Mouse (Mus musculus) ovary, postnatal 14 days (tissue): ENCODE data around the gene Dnaja4.
"Not testable (repeated sequence)": the region's sequence is repeated elsewhere in the genome, so short reads cannot be mapped to it uniquely, and the experiment has no call there.

ENCODE experiments used
- DNase-seq: peaks from one replicate; pipeline ENCODE4 v3.0.0; 2022; ENCODE audit warnings: low spot score

Gene Dnaja4

DNA sequence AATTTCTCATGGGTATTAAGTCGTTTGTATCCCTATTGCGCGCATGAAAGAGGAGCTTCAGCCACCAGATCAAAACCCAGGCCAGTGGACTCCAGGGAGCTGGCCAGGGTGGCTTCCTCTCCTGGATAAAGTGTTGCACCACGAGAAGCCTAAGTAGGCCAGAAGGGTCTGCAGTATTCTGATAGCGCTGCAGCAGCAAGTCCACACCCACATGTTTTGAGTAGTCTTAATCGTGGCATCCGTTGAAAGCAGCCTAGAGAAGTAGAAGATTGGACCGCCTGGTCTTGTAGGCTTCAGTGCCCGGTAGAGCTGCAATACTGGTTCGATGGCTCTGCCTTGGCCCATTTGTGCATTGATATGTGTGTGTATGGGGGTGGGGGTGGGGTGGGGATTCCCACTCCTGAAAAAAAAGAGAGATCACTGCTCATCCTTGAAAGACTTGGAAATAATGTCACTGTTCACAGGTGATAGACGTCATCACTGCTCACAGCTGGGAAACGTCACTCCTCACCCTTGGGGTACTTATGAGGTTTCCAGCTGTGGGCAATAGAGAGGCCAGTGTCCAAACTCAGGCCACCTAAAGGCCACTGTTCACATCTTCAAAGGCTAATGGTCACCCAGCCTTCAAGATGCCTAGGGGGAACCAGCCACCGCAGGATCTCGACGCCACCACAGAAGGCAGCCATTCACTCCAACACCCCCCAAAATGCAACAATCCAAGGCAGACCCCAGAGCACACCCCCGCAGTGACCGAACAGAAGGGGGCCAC is at the start of gene Dnaja4:
Gene Dnaja4, plus strand, starts transcription at position 556 of the 769 bp plus-strand sequence.
- DNase-seq = no peak

- DNase-seq = no peak
Measured at GRCm38 (mm10) chr9:54649360-54649759, 49.3 kb upstream of the Dnaja4 start.

DNA sequence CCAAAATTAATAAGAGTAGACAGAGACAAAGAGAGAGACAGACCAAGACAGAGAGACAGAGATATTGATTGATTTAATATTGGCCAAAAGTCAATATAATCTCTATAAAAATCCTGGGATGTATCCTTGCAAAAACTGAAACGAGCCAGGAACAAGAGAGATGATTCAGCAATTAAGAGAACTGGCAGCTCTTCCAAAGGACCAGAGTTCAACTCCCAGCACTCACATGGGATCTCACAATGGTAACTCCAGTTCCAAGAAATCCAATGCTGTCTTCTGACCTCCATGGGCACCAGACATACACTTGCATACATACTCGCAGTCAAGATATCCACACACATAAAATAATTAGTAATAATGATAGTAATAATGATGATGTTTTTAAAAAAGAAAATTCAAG is 45.9 kb upstream of the Dnaja4 start:
- DNase-seq = no peak

DNA sequence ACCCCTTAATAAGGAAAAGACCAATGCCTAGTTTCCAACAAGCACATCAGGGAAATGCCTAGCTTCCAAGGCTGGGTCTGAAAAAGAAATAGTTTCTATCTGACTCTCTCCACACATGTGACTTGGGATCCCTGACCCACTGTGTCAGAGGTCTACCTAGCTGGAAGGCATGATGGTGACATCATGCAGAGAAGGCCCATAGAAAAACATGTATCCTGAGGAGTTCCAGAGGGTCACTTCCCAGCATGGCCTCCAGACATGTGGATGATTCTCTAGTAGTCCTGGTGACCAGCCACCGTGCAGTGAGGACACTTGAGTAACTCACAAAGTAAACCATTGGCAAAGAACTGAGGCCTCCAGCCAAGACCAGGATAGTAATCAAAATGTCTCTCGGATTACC is 42.8 kb upstream of the Dnaja4 start:
- DNase-seq = no peak

- no peak for DNase-seq
Measured at GRCm38 (mm10) chr9:54656402-54656801, 42.3 kb upstream of the Dnaja4 start.

DNA sequence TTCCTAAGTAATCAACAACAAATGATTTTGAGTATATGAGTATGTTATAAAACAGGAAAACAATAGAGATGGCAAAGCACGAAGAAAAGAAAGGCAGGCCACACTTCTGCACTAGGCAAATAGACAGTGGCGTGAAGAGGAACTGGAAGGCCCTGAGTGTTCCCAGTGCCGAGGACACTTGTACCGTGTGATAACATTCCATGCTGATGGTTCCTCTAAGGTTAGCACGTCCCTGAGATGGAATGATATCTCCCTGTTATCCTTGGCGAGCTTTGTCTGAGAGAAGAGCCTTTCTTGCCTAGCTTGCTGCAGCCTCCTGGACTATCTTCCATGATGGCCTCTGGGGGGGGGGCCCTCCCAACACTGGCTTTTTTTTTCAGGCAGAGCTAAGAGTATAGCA is 39.9 kb upstream of the Dnaja4 start:
- DNase-seq = no peak

- no peak for DNase-seq
Measured at GRCm38 (mm10) chr9:54661605-54662377, 36.9 kb upstream of the Dnaja4 start, which contains the start of gene Acsbg1. Gene Acsbg1, minus strand, starts transcription at chr9:54661870.

GRCm38 (mm10) chr9:54664358-54664757 is 34.3 kb upstream of the Dnaja4 start:
- DNase-seq = no peak

- no peak for DNase-seq
Measured at GRCm38 (mm10) chr9:54666116-54666515, 32.6 kb upstream of the Dnaja4 start.

- no peak for DNase-seq
Measured at GRCm38 (mm10) chr9:54668455-54668854, 30.2 kb upstream of the Dnaja4 start.

GRCm38 (mm10) chr9:54671962-54672361 is 26.7 kb upstream of the Dnaja4 start:
- no peak for DNase-seq

DNA sequence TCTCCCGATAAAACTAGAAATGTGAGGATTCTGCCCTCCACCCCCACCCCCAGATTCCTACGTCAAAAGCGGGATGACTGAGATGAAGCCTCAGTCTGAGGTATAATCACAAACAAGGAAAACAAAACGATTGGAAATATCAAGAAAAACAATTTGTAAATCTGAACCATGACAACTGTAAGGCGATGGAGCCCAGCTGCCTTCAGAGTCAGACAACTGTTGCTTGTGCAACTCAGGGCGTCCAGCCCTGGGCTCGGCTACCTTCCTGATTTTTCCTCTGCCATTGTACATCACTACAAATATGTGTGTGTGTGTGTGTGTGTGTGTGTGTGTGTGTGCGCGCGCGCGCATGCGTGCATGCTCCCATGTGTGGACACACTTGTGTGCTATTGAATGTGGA is 24.8 kb upstream of the Dnaja4 start:
- no peak for DNase-seq

GRCm38 (mm10) chr9:54676531-54676986 is 22.1 kb upstream of the Dnaja4 start:
- peak; percentile 72 for DNase-seq

DNA sequence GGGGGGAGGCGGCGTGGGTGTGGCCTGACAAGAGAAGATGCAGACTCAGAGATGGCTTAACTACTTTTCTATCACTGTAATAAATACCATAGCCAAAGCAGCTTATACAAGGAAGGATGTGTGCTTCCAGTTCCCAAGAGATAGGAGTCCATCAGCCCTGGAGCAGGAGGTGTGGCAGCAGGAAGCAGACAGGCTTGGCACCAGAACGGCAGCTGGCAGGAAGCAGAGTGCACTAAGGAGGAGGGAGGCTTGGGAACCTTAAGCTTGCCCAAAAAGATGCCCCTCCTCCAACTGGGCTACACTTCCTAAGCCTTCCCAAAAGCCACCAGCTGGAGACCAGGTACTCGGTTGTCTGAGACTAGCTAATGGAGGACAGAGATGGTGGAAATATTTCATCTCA is 15.8 kb upstream of the Dnaja4 start:
- DNase-seq = no peak

DNA sequence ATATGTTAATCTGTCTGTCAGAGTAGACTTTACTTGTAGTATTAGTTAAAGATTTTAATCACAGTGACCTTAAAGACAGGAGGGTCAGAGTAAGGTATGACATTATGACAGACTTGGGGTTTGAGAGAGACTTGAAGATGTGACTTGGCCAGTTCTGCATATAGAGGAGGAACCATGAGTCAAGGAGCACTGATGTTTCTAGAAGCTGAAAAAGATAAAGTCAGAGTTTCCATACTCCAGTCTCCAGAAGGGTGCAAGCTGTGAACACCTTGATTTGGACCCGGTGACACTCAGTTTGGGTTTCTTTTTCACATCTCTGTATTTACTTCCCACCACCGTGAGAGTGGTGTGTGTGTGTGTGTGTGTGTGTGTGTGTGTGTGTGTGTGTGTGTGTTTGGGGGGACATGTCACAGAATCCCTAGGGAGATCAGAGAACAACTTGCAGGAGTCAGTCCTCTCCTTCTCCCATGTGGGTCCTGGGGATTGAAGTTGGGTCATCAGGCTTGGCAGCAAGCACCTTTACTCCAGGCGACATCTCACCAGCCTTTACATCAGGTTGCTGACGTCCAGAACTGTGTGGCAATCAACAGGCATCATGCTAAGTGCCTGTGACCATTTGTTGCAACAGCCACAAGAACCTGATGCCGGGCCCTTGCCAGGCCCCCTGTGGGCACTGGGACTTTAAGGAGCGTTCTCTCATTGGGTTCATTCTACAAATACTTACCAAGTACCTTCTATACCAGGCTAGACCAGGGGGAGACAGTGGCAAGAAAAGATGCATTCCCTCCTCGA is 14.7 kb upstream of the Dnaja4 start:
- no peak for DNase-seq

DNA sequence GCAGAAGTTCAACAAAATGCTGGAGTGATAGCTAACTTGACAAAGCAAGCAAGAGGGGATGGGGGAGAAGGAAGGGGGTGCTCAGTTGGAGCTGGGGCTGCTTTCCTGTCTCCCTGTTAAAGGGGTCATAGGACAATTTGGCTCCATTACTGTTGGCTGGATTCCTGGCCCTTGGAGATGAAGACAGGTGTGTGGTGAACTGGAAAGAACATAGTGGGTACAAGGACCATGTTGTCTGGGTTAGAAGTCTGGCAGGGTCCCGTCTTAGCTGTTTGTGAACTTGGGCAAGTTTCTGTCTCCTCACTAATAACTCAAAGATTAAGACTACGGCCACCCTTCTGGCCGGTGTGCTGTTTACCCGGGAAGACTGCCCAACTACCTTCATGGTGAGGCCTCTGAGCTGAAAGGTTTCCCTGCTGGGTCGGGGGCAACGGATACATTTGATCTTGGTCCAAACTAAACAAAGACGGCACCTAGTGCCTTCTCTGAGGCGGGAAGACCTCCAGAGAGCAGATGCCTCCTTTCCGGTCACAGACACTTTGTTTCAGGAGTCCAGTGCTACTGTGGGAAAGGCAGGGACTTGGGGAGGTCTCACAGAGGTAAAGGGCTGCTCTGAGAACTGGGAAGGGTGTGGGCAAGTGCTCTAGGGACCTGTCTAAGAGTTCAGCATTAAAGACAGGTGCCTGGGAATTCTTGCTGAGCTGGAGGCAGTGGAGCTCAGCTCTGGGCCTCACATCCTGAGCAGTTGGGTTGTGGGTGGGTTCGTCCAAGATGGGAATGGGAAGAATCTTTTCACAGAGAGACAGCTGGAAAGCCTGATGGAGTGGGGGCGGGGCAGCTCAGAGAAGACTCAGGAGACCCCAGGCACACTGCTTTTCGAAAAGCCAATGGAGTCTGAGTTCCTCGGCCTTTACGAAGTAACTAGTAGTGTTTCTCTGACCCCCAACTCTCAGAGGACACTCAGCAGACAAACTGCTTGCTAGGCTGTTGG is 11.1 kb upstream of the Dnaja4 start:
- DNase-seq = no peak

DNA sequence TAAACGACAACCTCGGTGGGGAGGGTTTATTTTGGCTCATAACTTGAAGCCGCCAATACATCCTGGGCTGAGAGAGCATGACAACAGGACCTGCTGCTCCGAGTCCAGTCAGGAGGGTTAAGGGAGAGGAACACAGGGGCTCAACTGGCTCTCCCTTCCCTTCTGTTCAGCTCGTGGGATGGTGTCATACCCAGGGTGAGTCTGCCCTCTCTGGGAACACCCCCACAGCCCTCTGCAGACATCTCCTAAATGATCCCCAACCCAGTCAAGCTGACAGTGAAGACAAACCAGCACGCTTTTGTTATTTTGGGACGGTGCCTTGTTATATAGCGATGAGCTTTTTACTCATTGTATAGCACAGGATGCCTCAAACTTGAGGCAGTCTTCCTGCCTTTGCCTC is 9.2 kb upstream of the Dnaja4 start:
- DNase-seq = no peak

DNA sequence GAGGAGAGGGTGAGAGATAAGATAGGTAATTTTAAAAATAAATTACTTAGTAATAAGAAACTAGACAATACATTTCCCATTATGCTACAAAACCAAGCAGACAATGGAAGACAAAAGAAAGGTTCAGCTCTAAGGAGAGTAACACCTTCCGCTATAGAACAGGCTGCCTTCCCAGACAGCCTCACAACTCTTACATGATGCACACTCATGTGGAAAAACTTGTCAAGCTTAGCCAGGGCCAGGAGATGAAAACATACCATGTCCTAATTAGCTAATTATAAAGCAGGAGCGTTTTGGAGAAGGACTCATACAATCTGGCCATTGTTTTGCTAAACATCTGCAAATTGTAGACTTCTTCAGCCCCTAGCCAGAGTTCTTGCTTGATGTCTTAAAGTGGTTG is 8.0 kb upstream of the Dnaja4 start:
- DNase-seq = not testable (repeated sequence)

- not testable (repeated sequence) for DNase-seq
Measured at GRCm38 (mm10) chr9:54691241-54691805, 7.3 kb upstream of the Dnaja4 start.

DNA sequence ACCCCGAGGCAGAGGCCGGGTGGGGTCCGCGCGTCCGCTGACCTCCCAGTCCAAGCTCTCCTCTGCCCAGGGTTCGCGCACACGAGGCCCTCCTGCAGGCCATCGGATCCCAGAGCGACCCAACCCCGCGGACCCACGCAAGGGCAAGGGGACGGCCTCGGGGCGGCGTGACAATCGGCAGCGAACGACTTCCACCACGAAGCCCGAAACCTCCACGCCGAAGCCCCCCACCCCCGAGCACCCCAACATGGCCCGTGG is 343 bp downstream of the Dnaja4 start:
- no peak for DNase-seq
